Mouse (Mus musculus) ES-E14 (cell line): Measurements from ENCODE around the gene Ncaph2.

Experiments used
- MAFK ChIP-seq: IDR thresholded peaks from 2 replicates; pipeline ENCODE4 v1.6.1; 2014; ENCODE audit warnings: mild to moderate bottlenecking, low read depth, low read length, inconsistent platforms; ENCODE audit not compliant: insufficient read depth
- ZC3H11A ChIP-seq: IDR thresholded peaks from 2 replicates; pipeline ENCODE4 v1.6.1; 2012; ENCODE audit warnings: low read depth, mild to moderate bottlenecking, inconsistent platforms, low read length, borderline replicate concordance

DNA sequence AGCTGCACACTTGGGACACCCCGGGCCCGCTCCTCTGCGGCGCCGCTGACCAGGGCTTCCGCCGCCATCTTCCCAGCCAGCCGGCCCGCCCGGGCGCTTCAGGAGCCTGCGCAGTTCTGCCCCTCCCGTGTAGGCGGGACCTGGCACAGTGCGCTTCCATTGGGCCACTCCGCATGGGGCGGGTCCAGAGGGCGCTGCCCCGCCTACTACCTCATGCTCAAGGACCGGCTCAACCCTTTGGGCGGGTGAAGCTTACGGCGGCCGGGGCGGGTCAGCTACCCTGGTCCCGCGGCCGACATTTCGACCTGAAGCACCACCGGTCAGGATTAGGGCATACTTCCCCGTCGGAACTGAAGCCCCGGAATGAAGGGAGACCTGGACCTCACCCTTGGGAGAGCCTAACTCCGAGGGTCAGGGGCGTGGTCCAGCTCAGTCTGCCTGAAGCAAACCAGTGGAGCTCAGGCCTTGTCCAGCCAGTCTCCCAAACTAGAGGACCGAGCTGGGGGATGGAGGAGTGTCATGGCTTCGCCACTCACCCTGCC, 40.3 kb upstream of the Ncaph2 start, which contains the start of gene Sbf1:
- TF ChIP-seq MAFK, result no peak
- TF ChIP-seq ZC3H11A, result no peak
